Mouse (Mus musculus) liver, embryonic 12.5 days (tissue): ENCODE data around the gene Spesp1. TPM values are rescaled to one million over a fixed set of nuclear protein-coding genes. Genes with fewer than 3 reads are reported as not detected.

Experiments
- ATAC-seq: fragments of 200-750 bp; cut with Nextera tagmentation; 2 replicates; pipeline ENCODE4 v1.8.0; 2017; ENCODE audit warnings: moderate number of reproducible peaks, mild to moderate bottlenecking, moderate library complexity
- H3K27ac ChIP-seq: fragments of 300-500 bp; sonication (generic); 2 replicates; pipeline ENCODE4 v1.5.1; 2016; ENCODE audit warnings: mild to moderate bottlenecking
- H3K27me3 ChIP-seq: fragments of 300-500 bp; sonication (generic); replicated peaks from 2 replicates; pipeline ENCODE4 v1.6.1; 2016; ENCODE audit warnings: mild to moderate bottlenecking, moderate library complexity
- H3K36me3 ChIP-seq: fragments of 300-500 bp; sonication (generic); 2 replicates; pipeline ENCODE4 v1.6.1; 2016; ENCODE audit warnings: mild to moderate bottlenecking, moderate library complexity
- H3K4me1 ChIP-seq: fragments of 300-500 bp; sonication (generic); 2 replicates; pipeline ENCODE4 v1.6.1; 2016
- H3K4me2 ChIP-seq: fragments of 300-500 bp; sonication (generic); 2 replicates; pipeline ENCODE4 v1.6.1; 2016; ENCODE audit warnings: mild to moderate bottlenecking, moderate library complexity
- H3K4me3 ChIP-seq: fragments of 300-500 bp; sonication (generic); 2 replicates; pipeline ENCODE4 v1.5.1; 2016; ENCODE audit warnings: mild to moderate bottlenecking, moderate library complexity
- H3K9ac ChIP-seq: fragments of 300-500 bp; sonication (generic); 2 replicates; pipeline ENCODE4 v1.6.1; 2016; ENCODE audit warnings: mild to moderate bottlenecking, moderate library complexity
- H3K9me3 ChIP-seq: fragments of 300-500 bp; sonication (generic); replicated peaks from 2 replicates; pipeline ENCODE4 v1.6.1; 2016; ENCODE audit warnings: mild to moderate bottlenecking, moderate library complexity
- WGBS: fragments of 180-500 bp; shearing (Covaris S2); methylation state at CpG from one replicate; pipeline ENCODE4 v1.1.7; 2016; ENCODE audit not compliant: insufficient replicate concordance; 5-methylcytosine and 5-hydroxymethylcytosine counted together
- polyA plus RNA-seq: library from polyadenylated mRNA; unstranded; fragments of >200 nt; fragmentation: Nextera tagmentation; extraction: Ambion mirVana; gene quantifications from 2 replicates; pipeline ENCODE4 v1.2.1, GENCODE M21; 2016

Gene Spesp1
- polyA plus RNA-seq, result not detected in 2 replicates

DNA sequence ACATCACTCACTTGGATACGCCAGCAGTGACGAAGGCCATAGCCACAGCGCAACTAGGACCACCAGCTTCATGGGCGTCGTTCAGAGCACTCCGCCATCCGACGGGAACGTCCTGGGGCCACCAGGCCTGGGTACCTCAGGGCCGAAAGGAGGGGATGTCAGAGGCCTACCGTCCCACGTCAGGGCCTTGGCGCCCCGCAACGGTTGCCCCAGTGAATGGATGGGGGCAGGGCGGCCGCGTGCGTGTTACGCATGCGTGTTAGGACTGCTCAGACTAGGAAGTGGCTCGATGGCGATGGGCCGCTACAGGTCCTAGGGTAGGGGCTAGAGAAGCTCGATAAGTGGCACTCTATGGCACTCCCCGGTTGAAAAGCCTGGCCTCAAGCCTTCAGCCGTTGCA lies at the start of gene Spesp1:
Gene Spesp1, minus strand, starts transcription at position 218 of the 400 bp plus-strand sequence.
- Histone ChIP-seq H3K9me3 (no peaks in the 10 kb centered on the region), H3K4me3 (no peak within 1 kb of the TSS), H3K4me1 (no peaks in the 10 kb centered on the region), H3K27me3 (no peaks in the 10 kb centered on the region), H3K36me3 (no peaks in the 10 kb centered on the region), H3K27ac (no peak within 1 kb of the TSS), H3K9ac (no peak within 1 kb of the TSS), H3K4me2 (no peak within 1 kb of the TSS)
- WGBS, result 70% methylated on average over 27 of the region's 27 CpGs
- ATAC-seq, result no peak

DNA sequence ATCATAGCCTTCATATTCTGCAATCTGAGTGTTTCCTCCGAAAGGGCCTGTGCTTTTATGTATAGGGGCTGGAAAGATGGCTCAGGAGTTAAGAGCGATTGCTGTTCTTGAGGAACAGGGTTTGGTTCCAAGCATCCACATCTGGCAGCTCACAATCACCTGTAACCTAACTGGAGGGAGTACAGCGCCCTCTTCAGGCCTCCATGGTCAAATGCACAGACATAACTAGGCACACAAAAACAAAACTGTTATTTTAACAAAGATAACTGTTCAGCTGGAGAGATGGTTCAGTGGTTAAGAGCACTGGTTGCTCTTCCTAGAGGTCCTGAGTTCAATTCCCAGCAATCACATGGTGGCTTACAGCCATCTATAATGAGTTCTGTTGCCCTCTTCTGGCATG lies 44.0 kb upstream of the Spesp1 start:
- Histone ChIP-seq H3K36me3 (no peaks in the 10 kb centered on the region), H3K9me3 (no peaks in the 10 kb centered on the region), H3K9ac (no peak overlapping the region), H3K27me3 (no peaks in the 10 kb centered on the region), H3K4me2 (no peak overlapping the region), H3K4me3 (no peak overlapping the region), H3K4me1 (no peaks in the 10 kb centered on the region), H3K27ac (no peak overlapping the region)
- ATAC-seq, result no peak
- WGBS, result 61% methylated on average over 3 of the region's 3 CpGs

DNA sequence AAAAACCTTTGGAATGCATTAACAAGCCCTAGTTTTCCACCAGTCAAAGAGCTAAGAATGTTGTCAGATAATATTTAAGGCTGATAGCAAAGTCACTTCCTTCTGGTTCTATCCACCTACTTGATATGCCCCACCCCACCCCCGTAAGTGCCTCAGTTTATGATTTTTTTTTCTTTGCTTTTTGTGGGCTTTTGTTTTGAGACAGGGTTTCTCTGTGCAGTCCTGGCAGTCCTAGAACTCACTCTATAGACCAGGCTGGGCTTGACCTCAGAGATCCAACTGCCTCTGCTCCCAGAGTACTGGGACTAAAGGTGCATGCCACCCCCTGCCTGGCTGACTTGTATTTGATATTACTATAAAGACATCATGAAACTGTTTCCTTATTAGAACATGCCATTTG lies 41.8 kb upstream of the Spesp1 start:
- no peak overlapping the region for H3K9ac ChIP-seq
- no peak overlapping the region for H3K27ac ChIP-seq
- no peak for ATAC-seq
- no peaks in the 10 kb centered on the region; the same call in 1 of the 2 replicates for H3K27me3 ChIP-seq
- no peak overlapping the region for H3K4me3 ChIP-seq
- no peaks in the 10 kb centered on the region for H3K36me3 ChIP-seq
- WGBS, result 22% methylated on average over 1 of the region's 1 CpGs
- H3K4me2 ChIP-seq, result no peak overlapping the region
- no peaks in the 10 kb centered on the region for H3K4me1 ChIP-seq
- no peaks in the 10 kb centered on the region for H3K9me3 ChIP-seq

DNA sequence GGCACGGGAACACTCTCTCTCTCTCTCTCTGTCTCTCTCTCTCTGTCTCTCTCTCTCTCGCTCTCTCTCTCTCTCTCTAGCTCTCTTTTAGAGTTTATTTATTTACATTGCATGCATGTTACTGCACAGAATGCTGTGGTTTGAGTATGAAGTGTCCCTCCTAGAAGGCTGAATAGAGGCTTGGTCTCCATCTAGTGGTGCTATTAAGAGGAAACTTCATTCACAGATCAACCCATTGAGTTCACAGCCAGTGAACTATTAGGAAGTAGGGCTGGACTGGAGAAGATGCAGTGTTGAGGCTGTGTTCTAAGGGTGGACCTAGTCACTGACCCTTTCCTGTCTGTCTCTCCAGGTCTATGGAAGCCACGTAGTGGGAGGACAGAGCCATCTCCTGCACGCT lies 36.7 kb upstream of the Spesp1 start:
- no peak for ATAC-seq
- Histone ChIP-seq H3K4me1 (no peaks in the 10 kb centered on the region), H3K4me3 (no peak overlapping the region), H3K9ac (no peak overlapping the region), H3K27ac (no peak overlapping the region), H3K9me3 (no peaks in the 10 kb centered on the region), H3K27me3 (no peaks in the 10 kb centered on the region; the same call in 1 of the 2 replicates), H3K36me3 (no peaks in the 10 kb centered on the region), H3K4me2 (no peak overlapping the region)
- WGBS, result 60% methylated on average over 4 of the region's 4 CpGs

DNA sequence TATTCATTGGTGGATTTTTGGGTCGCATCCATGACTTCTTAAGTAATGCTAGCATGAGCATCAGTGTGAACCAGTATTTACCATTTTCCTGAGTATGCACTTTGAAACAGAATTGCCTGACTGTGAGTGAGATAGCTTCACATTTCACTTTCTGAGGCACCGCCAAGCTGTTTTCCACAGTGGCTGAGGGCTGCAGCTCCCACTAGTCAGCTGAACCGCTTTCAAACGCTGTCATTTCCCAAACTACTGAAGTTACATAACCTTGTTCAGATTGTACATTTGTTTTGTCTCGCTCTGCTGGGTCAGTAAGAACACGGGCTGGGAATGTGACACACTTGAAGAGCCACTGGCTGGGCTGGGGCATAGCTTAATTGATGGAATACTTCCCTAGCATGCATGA lies 33.5 kb upstream of the Spesp1 start:
- Histone ChIP-seq H3K36me3 (no peaks in the 10 kb centered on the region), H3K4me2 (no peak overlapping the region), H3K27ac (no peak overlapping the region), H3K9ac (no peak overlapping the region), H3K9me3 (no peaks in the 10 kb centered on the region), H3K4me1 (no peaks in the 10 kb centered on the region), H3K27me3 (no peaks in the 10 kb centered on the region; the same call in 1 of the 2 replicates), H3K4me3 (no peak overlapping the region)
- 73% methylated on average over 6 of the region's 6 CpGs for WGBS
- ATAC-seq, result no peak

DNA sequence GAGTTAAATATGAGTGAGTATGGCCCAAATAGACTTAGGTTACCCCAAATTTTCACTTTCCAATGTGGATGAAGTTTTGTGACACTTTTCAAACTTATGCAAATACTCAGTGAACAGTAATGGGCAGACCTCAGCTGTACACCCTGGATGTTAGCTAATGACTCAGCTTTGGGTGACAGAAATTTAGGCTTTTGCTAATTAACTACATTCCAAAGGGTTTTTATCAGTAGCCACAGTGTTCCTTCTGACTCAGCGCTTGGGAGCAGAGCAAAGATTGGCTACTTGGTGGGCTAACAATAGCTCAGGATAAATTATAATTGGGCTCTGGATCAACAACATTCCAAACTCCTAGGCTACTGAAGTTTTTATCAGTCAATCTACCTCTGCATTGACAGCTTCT lies 14.9 kb upstream of the Spesp1 start:
- Histone ChIP-seq H3K4me2 (no peak overlapping the region), H3K36me3 (no peaks in the 10 kb centered on the region), H3K27ac (no peak overlapping the region), H3K27me3 (no peaks in the 10 kb centered on the region), H3K9me3 (no peaks in the 10 kb centered on the region), H3K4me3 (no peak overlapping the region), H3K9ac (no peak overlapping the region), H3K4me1 (no peaks in the 10 kb centered on the region)
- 70% methylated on average over 1 of the region's 1 CpGs for WGBS
- ATAC-seq, result no peak

DNA sequence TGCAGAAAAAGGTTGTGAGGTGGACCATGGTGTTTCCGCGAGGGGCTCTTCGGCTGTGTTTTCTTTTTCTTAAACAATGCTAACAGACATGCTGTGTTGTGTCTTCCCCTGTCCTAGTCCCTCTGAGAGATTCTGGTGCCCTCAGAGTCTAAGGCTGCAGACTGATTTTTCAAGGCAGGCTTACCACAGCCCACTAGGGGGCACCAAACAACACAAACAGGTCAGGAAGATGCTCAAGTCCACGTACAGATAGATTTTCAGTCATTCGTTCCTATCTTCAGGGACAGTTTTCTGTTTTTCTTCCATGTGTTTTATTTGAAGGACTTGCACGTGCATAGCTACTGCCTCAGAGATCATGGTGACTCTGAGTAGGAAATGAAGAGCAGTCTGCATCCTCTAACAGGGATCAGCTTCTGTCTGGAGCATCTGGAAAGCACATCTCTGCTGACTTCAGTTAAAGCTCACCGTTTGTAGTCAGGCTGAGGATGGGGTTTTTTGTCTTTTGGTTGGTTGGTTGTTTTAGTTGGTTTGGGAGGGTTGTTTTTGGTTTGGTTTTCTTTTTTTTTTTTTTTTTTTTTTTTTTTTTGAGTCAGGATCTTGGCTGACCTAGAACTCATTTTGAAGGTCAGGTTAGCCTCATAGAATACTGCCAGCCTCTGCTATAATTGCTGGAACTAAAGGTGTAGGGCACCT lies 13.1 kb upstream of the Spesp1 start:
- Histone ChIP-seq H3K27me3 (no peaks in the 10 kb centered on the region), H3K4me1 (no peaks in the 10 kb centered on the region), H3K27ac (no peak overlapping the region), H3K9ac (no peak overlapping the region), H3K36me3 (no peaks in the 10 kb centered on the region), H3K4me3 (no peak overlapping the region), H3K9me3 (no peaks in the 10 kb centered on the region), H3K4me2 (no peak overlapping the region)
- no peak for ATAC-seq
- 35% methylated on average over 7 of the region's 7 CpGs for WGBS

DNA sequence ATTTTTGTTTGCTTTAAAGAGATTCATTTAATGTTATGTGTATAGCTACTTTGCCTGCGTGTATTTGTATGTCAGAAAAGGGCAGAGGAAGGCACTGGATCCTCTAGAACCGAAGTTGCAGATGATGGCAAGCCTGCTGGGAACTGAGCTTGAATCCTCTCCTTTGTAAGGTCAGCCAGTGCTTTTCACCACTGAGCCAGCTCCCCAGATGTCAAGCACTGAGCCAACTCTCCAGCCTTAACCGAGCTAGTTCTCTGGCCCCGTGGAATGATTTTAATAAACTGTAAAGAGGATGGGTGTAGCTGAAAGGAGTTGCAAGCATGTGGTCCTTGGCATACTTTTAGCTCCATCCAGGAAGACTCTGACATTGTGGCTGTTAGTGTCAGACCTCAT lies 5.6 kb upstream of the Spesp1 start:
- Histone ChIP-seq H3K9me3 (no peaks in the 10 kb centered on the region), H3K9ac (no peak overlapping the region), H3K4me3 (no peak overlapping the region), H3K27me3 (no peaks in the 10 kb centered on the region), H3K36me3 (no peaks in the 10 kb centered on the region), H3K4me2 (no peak overlapping the region), H3K4me1 (no peaks in the 10 kb centered on the region), H3K27ac (no peak overlapping the region)
- no peak for ATAC-seq
- WGBS, result 54% methylated on average over 4 of the region's 4 CpGs

DNA sequence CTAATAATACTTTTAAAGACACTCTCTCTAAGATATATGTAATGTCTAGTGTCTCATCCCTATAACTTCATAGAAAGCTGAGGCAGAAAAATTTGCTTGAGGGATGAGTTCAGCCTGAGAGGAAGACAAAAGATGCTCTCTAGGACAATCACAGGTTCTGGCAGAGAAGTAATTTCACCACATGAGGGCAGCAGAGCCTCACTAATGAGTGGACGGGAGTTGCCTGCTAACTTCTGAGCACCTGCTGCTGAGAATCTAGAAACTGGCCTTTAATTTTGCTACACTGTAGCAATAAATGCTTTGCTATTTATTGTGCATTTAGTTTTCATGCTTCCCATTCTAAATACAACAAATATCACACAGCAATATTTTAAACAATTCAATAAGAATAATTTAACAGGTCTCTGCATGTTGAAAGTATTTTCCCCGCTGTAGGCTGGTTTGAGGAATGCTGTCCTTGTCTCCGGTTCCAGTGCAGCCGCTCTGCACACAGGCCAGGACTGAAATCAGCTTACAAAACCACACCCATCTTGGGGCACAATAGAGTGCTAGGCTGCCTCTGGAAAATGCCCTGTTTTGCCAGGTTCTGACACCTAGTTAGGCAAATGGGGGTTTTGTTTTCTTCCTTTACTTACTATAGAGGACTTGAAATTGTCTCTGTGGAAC lies 5.1 kb upstream of the Spesp1 start:
- no peaks in the 10 kb centered on the region for H3K9me3 ChIP-seq
- 44% methylated on average over 4 of the region's 4 CpGs for WGBS
- no peak for ATAC-seq
- H3K4me2 ChIP-seq, result no peak overlapping the region
- no peak overlapping the region for H3K27ac ChIP-seq
- no peaks in the 10 kb centered on the region for H3K36me3 ChIP-seq
- no peak overlapping the region for H3K4me3 ChIP-seq
- H3K4me1 ChIP-seq, result no peaks in the 10 kb centered on the region
- H3K9ac ChIP-seq, result no peak overlapping the region
- H3K27me3 ChIP-seq, result no peaks in the 10 kb centered on the region

DNA sequence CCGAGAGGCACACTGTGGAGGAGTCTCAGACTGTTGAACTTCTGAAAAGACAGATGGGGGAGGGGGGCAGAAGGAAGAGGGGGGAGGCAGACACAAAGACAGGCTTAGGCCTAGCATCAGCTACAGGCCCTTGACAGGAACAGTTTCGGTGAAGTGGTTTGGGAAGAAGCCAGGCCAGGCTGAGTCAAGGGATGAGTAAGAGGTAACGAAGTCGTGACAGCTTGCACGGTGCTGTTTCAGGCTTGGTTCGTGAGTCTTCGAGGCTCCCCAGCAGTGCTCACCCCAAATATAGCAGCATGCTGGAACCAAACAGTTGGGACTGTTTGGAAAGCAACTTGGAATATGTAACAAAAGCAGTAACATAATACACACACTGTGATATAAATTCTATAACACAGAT lies 2.3 kb upstream of the Spesp1 start:
- ATAC-seq, result no peak
- Histone ChIP-seq H3K9me3 (no peaks in the 10 kb centered on the region), H3K4me3 (no peak overlapping the region), H3K4me1 (no peaks in the 10 kb centered on the region), H3K36me3 (no peaks in the 10 kb centered on the region), H3K27ac (no peak overlapping the region), H3K27me3 (no peaks in the 10 kb centered on the region), H3K4me2 (no peak overlapping the region), H3K9ac (no peak overlapping the region)
- WGBS, result 76% methylated on average over 7 of the region's 7 CpGs

DNA sequence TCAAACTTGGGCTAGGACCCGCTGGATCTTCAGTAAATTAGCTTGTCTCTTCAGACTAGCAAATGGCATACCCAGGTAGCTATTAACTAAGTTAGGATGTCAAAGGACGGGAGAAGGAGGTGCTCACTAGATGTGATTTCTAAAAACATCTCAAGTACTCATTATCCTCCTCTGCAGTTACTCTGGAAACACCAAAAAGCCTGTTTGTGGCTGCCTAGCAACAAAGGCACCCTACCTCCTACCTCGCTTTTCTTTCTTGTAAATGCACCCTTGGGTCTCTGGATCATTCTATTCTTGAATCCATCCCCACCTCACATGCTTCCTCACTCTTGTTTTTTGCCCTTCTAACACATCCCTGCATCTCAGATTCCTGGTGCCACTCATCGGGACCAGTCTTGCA lies 5.1 kb downstream of the Spesp1 start:
- H3K4me2 ChIP-seq, result no peak overlapping the region
- no peak overlapping the region for H3K27ac ChIP-seq
- no peak for ATAC-seq
- H3K4me1 ChIP-seq, result no peaks in the 10 kb centered on the region
- H3K4me3 ChIP-seq, result no peak overlapping the region
- no peaks in the 10 kb centered on the region for H3K36me3 ChIP-seq
- H3K27me3 ChIP-seq, result no peaks in the 10 kb centered on the region
- H3K9ac ChIP-seq, result no peak overlapping the region
- no peaks in the 10 kb centered on the region for H3K9me3 ChIP-seq
- WGBS, result 60% methylated on average over 4 of the region's 4 CpGs

DNA sequence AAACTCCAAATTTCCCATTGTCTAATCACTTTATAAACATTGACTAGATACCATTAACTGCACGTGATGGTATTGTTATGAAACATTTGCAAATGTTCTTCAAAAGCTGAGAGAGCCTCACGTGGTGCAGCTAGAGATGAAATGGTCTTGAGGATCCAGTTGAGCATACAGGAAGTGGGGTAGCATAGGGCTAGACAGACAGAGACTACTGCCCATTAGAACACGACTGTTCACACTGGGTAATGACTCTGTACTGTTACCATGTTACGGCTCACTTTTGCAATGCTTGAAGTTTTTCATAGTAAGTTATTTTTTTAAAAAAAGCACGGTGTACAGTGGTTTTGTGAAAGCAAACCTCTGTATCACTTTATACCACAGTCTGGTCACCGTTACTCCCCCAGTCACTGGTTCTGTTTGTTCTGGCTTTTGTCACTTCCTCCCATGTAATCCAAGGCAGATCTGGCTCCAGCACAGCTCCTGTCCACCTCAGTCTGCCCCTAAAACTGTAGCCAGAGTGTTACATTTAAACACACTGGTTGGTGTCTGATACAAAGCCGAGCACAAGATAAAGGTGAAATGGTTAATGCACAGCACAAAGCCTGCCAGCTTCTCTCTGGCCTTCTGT lies 11.1 kb downstream of the Spesp1 start:
- Histone ChIP-seq H3K36me3 (no peaks in the 10 kb centered on the region), H3K9me3 (no peaks in the 10 kb centered on the region), H3K27ac (no peak overlapping the region), H3K4me1 (0 out of 2 replicates have a peak, but pooled peaks cover under 1% of the 10 kb centered on the region), H3K27me3 (0 out of 2 replicates have a peak, but pooled peaks cover 4% of the 10 kb centered on the region), H3K9ac (no peak overlapping the region), H3K4me2 (no peak overlapping the region), H3K4me3 (no peak overlapping the region)
- no peak for ATAC-seq
- 38% methylated on average over 7 of the region's 7 CpGs for WGBS
